Mouse (Mus musculus) liver, embryonic 13.5 days (tissue): ENCODE measurements around the gene Chil5. TPM values are rescaled to one million over a fixed set of nuclear protein-coding genes. Genes with fewer than 3 reads are reported as not detected.
"Not testable (repeated sequence)": the region's sequence is repeated elsewhere in the genome, so short reads cannot be mapped to it uniquely, and the experiment has no call there.

Source experiments
- ATAC-seq: fragments of 200-750 bp; cut with Nextera tagmentation; 2 replicates; pipeline ENCODE4 v1.8.0; 2017; ENCODE audit warnings: low read depth, mild to moderate bottlenecking, moderate number of reproducible peaks, moderate library complexity
- DNase-seq: peaks from one replicate; pipeline ENCODE4 v3.0.0; 2022
- H3K27ac ChIP-seq: fragments of 300-500 bp; sonication (generic); 2 replicates; pipeline ENCODE4 v1.5.1; 2015; ENCODE audit warnings: moderate library complexity, mild to moderate bottlenecking, inconsistent platforms
- H3K27me3 ChIP-seq: fragments of 300-500 bp; sonication (generic); 2 replicates; pipeline ENCODE4 v1.6.1; 2015; ENCODE audit warnings: mild to moderate bottlenecking, inconsistent platforms
- H3K36me3 ChIP-seq: fragments of 300-500 bp; sonication (generic); 2 replicates; pipeline ENCODE4 v1.6.1; 2015; ENCODE audit warnings: mild to moderate bottlenecking, inconsistent platforms
- H3K4me1 ChIP-seq: fragments of 300-500 bp; sonication (generic); replicated peaks from 2 replicates; pipeline ENCODE4 v1.6.1; 2015; ENCODE audit warnings: inconsistent platforms
- H3K4me2 ChIP-seq: fragments of 300-500 bp; sonication (generic); 2 replicates; pipeline ENCODE4 v1.6.1; 2015; ENCODE audit warnings: inconsistent platforms, mild to moderate bottlenecking, moderate library complexity
- H3K4me3 ChIP-seq: fragments of 300-500 bp; sonication (generic); replicated peaks from 2 replicates; pipeline ENCODE4 v1.5.1; 2015; ENCODE audit warnings: mild to moderate bottlenecking, inconsistent platforms
- H3K9ac ChIP-seq: fragments of 300-500 bp; sonication (generic); 2 replicates; pipeline ENCODE4 v1.6.1; 2015; ENCODE audit warnings: mild to moderate bottlenecking, inconsistent platforms
- H3K9me3 ChIP-seq: fragments of 300-500 bp; sonication (generic); replicated peaks from 2 replicates; pipeline ENCODE4 v1.6.1; 2016; ENCODE audit warnings: inconsistent platforms
- WGBS: fragments of 180-500 bp; shearing (Covaris S2); methylation state at CpG from one replicate; pipeline ENCODE4 v1.1.7; 2015; ENCODE audit not compliant: insufficient replicate concordance; 5-methylcytosine and 5-hydroxymethylcytosine counted together
- polyA plus RNA-seq: library from polyadenylated mRNA; unstranded; fragments of >200 nt; fragmentation: Nextera tagmentation; extraction: Ambion mirVana; gene quantifications from 2 replicates; pipeline ENCODE4 v1.2.1, GENCODE M21; 2015

Chil5 gene
- polyA plus RNA-seq, 1 experiment from 2014 or later: not detected

DNA sequence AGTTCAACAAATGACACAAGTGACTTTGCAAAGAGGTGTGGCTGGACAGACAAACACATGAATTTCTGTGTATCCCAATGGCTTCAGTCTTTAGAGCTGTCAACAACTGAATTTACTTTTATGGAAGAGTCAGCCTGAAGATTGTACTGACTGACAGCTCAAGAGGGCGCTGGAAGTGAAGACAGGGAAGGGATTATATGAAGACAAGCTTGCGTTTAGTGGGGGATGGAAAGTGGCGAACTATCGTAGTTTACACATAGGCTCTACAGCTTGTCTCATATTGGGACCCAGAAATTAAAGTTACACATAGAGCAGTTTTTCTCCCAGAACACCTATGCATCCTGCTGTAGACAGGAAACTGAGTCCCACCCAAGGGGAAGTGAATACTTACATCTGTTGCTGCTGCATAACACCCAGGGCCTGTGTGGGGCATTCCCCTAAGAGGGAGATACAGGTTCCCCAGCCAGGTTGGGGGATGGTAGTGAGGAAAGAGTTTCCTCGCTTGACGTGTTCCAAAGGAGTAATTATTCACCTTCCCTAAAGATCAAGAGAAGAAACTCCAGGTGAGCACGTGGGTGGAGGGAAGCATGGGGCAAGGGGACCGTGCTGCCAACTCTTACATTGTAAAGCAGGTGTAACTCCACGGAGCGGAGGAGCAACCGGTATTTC is 31.8 kb downstream of the Chil5 start:
- Histone ChIP-seq H3K9ac (no peak overlapping the region), H3K4me1 (no peaks in the 10 kb centered on the region), H3K4me3 (no peak overlapping the region), H3K9me3 (no peaks in the 10 kb centered on the region), H3K27me3 (no peaks in the 10 kb centered on the region), H3K36me3 (no peaks in the 10 kb centered on the region), H3K27ac (no peak overlapping the region), H3K4me2 (no peak overlapping the region)
- ATAC-seq (no peak), DNase-seq (no peak)
- WGBS: 21% methylated on average over 11 of the region's 11 CpGs

DNA sequence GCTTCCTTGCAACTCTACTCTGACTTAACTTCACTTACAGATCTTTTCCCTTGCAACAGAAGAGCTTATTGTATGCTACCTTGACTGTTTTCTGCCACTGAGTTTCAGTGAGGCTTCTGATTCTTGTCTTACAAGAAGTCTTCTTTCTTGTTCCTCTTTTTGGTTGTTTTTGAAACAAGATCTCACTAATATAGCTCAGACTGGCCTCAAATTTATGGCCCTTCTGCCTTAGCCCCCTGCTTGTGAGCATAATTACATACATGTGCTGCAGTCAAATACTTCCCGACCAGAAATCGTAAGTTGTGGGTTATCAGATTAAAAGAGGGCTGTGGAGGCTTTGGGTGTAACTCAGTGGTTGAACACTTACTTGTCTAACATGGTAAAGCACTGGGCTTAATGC is 37.9 kb downstream of the Chil5 start:
- H3K4me1 ChIP-seq: no peaks in the 10 kb centered on the region
- ATAC-seq (no peak), DNase-seq (no peak)
- 26% methylated on average over 2 of the region's 2 CpGs for WGBS
- H3K9me3 ChIP-seq: no peaks in the 10 kb centered on the region
- H3K27me3 ChIP-seq: no peaks in the 10 kb centered on the region
- no peak overlapping the region for H3K4me2 ChIP-seq
- H3K9ac ChIP-seq: no peak overlapping the region
- H3K36me3 ChIP-seq: no peaks in the 10 kb centered on the region
- no peak overlapping the region for H3K27ac ChIP-seq
- no peak overlapping the region for H3K4me3 ChIP-seq

DNA sequence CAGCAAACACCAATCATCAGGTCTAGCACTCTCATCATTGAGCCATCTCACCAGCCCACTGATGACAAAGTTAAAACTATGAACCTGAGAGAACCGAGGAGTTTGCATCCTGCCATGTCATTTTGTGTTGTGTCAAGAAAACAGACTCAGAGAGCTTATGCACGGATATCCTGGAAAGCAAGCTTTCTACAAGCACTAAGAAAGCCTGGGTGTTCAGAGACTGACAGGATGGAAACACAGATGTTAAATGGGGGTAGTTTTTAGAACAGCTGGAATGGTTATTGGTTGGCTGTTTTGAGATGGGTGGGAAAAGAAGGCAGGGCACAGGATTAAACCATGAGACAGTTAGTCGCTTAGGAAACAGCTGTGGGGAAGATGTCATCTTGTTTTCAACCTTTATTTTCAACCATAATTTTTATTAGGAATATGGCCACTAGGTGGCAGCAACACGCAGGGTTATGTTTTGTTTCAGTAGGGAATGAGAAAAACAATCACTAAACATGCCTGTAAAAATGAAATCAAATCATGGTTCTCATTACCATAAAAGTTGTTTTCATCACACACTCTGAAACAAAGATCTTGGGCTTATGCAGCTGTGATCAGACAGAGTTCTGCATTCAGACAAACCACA is 40.8 kb downstream of the Chil5 start:
- DNase-seq: no peak
- Histone ChIP-seq H3K4me2 (no peak overlapping the region), H3K4me1 (no peaks in the 10 kb centered on the region), H3K36me3 (no peaks in the 10 kb centered on the region), H3K4me3 (no peak overlapping the region), H3K27me3 (no peaks in the 10 kb centered on the region), H3K9me3 (no peaks in the 10 kb centered on the region), H3K9ac (no peak overlapping the region), H3K27ac (no peak overlapping the region)
- 14% methylated on average over 4 of the region's 4 CpGs for WGBS
- no peak for ATAC-seq

DNA sequence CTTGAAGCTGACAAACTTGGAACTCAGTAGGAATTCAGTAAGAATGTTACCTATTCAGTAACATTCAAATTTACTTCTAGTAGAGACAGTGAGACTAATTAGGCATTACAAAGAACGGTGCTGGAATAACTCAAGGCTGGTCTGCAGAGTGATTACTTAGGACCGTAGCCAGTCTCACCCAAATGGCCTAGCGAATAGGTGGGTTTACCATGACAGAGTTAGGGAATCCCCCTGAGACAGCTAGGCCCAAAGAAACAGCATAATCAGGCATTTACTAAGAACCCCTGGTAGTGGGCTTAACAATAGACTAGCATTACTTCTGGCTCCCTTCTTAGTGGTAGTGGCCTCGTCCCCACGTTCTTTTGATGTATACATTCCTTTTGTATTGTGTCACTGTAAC is 43.0 kb downstream of the Chil5 start:
- H3K27me3 ChIP-seq, H3K9me3 ChIP-seq, H3K4me1 ChIP-seq, ATAC-seq, H3K4me3 ChIP-seq, DNase-seq, H3K27ac ChIP-seq, H3K9ac ChIP-seq, H3K4me2 ChIP-seq, H3K36me3 ChIP-seq: not testable (repeated sequence)
- 67% methylated on average over 5 of the region's 5 CpGs for WGBS

DNA sequence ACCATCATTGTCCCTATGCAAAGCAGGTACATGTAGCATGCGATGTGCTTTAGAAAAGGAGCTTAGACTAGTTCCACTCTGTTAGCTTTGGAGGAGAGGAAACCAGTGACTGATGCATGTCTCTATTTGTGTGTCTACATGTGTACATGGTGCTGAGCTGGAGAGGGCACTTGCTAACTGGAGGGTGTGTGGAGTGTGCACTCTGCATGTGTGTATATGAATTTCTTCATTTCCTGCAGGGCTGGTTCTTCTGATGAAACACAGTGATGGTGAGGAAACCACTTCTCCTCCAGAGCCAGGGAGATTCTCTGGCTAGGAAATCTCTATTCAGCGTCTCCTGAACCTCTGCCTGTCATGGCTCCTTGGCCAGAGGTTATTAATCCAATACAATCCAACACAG is 58.4 kb downstream of the Chil5 start:
- Histone ChIP-seq H3K4me1 (no peaks in the 10 kb centered on the region), H3K9ac (no peak overlapping the region), H3K4me3 (no peak overlapping the region), H3K4me2 (no peak overlapping the region), H3K27ac (no peak overlapping the region), H3K27me3 (no peaks in the 10 kb centered on the region), H3K36me3 (peaks cover 12% of the 10 kb centered on the region), H3K9me3 (no peaks in the 10 kb centered on the region)
- DNase-seq (no peak), ATAC-seq (no peak)
- WGBS: 64% methylated on average over 2 of the region's 2 CpGs

DNA sequence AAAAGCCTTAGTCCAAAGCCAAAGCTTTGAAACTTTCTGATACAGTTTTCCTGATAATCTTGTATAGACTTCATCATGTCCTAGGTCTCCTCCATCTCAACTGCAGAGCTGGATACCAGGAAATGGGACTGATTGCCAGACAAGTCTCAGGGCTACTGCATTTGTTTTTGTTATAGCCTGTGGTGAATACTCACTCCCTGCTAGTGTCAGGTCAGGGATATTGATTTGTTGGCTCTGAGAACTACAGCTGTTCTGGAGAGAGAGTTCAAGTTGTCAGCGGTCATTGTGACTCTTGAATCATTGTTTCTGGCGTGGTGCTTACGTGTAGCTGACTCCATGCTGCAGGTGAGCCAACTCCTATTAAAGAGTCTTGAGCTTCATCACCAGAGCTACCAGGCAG is 59.2 kb downstream of the Chil5 start, which contains the start of gene Ovgp1:
TSS of gene Ovgp1 (plus strand) at position 301 of the 400 bp plus-strand sequence.
- Histone ChIP-seq H3K4me2 (no peak within 1 kb of the TSS), H3K4me3 (no peak within 1 kb of the TSS), H3K27me3 (no peaks in the 10 kb centered on the region), H3K9me3 (no peaks in the 10 kb centered on the region), H3K4me1 (no peaks in the 10 kb centered on the region), H3K9ac (no peak within 1 kb of the TSS), H3K36me3 (peaks cover 20% of the 10 kb centered on the region), H3K27ac (no peak within 1 kb of the TSS)
- DNase-seq (no peak), ATAC-seq (no peak)
- 69% methylated on average over 3 of the region's 3 CpGs for WGBS

DNA sequence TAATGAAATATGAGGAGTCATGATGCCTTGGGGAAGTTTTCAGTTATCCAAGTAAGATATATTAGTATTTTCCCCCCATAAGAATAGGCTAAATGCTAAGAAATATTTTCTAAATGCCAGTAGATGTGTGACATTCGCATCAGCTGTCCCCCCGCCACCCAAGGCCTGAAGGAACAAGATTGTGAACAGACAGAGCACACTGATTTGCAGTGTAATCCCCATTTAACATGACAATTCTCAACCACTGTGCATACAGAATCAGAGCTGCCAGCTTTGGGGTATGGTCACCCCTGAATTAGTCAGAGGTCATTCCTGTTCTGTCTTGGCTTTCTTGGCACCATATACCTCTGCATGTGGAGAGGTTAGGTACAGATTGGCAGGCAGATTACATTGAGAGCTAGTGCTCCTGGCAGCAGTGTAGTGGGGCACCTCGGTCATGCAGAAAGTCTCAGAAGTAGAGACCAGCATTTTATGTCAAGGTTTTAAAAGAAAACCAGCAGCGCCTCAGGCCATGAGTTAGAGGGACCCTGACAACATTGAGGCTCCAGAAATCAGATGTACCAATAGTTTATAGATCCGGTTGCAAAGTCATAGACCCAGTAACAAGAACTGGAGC is 60.7 kb downstream of the Chil5 start:
- H3K4me3 ChIP-seq: no peak overlapping the region
- H3K9me3 ChIP-seq: no peaks in the 10 kb centered on the region
- 61% methylated on average over 5 of the region's 5 CpGs for WGBS
- no peak for ATAC-seq
- no peak overlapping the region for H3K4me2 ChIP-seq
- H3K27ac ChIP-seq: no peak overlapping the region
- peaks cover 34% of the 10 kb centered on the region for H3K36me3 ChIP-seq
- no peaks in the 10 kb centered on the region for H3K27me3 ChIP-seq
- H3K9ac ChIP-seq: no peak overlapping the region
- no peak for DNase-seq
- H3K4me1 ChIP-seq: no peaks in the 10 kb centered on the region

Other genes with a start within 250 kb of the Chil5 start
- gene Rap1a, start 231.5 kb downstream of the Chil5 start, polyA plus RNA-seq: 119 and 149 TPM in 2 replicates
- gene Adora3, start 162.0 kb downstream of the Chil5 start, polyA plus RNA-seq: 0.44 and 0.51 TPM in 2 replicates
- 0.18 TPM in 1 of 2 replicates, not detected in the other for gene Tmigd3, start 161.9 kb downstream of the Chil5 start, polyA plus RNA-seq
- 2.1 and 3.8 TPM in 2 replicates for gene I830077J02Rik, start 100.2 kb downstream of the Chil5 start, polyA plus RNA-seq
- 65.8 and 69.1 TPM in 2 replicates for gene Wdr77, start 73.4 kb downstream of the Chil5 start, polyA plus RNA-seq
- 392 and 451 TPM in 2 replicates for gene Atp5f1, start 72.7 kb downstream of the Chil5 start, polyA plus RNA-seq
- gene Ovgp1, start 59.1 kb downstream of the Chil5 start, polyA plus RNA-seq: 0.71 and 1.3 TPM in 2 replicates
- not detected in 2 replicates for gene Pifo, start 18.2 kb downstream of the Chil5 start, polyA plus RNA-seq
- gene Chia1, start 80.4 kb upstream of the Chil5 start, polyA plus RNA-seq: not detected in 2 replicates
- gene Chil3, start 134.8 kb upstream of the Chil5 start, polyA plus RNA-seq: 0.16 and 0.29 TPM in 2 replicates
- not detected in 2 replicates for gene Chil4, start 186.7 kb upstream of the Chil5 start, polyA plus RNA-seq